Mouse (Mus musculus): ENCODE measurements around the gene Brd7. TPM values are rescaled to one million over a fixed set of nuclear protein-coding genes. Genes with fewer than 3 reads are reported as not detected.
A peak's percentile ranks its signal among the peaks of the same experiment; 100 is the strongest.

Brd7 gene
- polyA plus RNA-seq, 1 experiment = 32.4 TPM

- DNase-seq (ENCODE audit: low read depth) = no peak
Observed at GRCm38 (mm10) chr8:88285469-88286356, 76.3 kb downstream of the Brd7 start.

- DNase-seq (ENCODE audit: low read depth) = no peak
Observed at GRCm38 (mm10) chr8:88284738-88285137, 77.3 kb downstream of the Brd7 start.

- no peak for DNase-seq (ENCODE audit: low read depth)
Observed at GRCm38 (mm10) chr8:88283243-88284115, 78.5 kb downstream of the Brd7 start.

- DNase-seq (ENCODE audit: low read depth) = peak; percentile 57
Observed at GRCm38 (mm10) chr8:88282684-88283083, 79.3 kb downstream of the Brd7 start.

Other genes starting within 250 kb of the Brd7 start
- 16.5 and 19.7 TPM in 2 replicates for gene Cnep1r1, start 243.4 kb downstream of the Brd7 start, polyA plus RNA-seq (2012; rRNA removed)
- gene Heatr3, start 224.3 kb downstream of the Brd7 start, polyA plus RNA-seq (2012; rRNA removed) = 17.4 and 18.1 TPM in 2 replicates
- 17.2 and 17.7 TPM in 2 replicates for gene Tent4b, start 163.0 kb downstream of the Brd7 start, polyA plus RNA-seq (2012; rRNA removed)
- 36.6 and 38.8 TPM in 2 replicates for gene Adcy7, start 89.8 kb downstream of the Brd7 start, polyA plus RNA-seq (2012; rRNA removed)
- 47.4 and 50.9 TPM in 2 replicates for gene Nkd1, start 159.2 kb upstream of the Brd7 start, polyA plus RNA-seq (2012; rRNA removed)